In genomic region chr1:88562361-88562760, GRCm38 (mm10) we compare ENCODE assay signal across 9 mouse cellular contexts. TPM values are rescaled to one million over a fixed set of nuclear protein-coding genes. Genes with fewer than 3 reads are reported as not detected.
DNase-seq lines count a peak whose midpoint lies in the region; TF ChIP-seq lines count a peak whose summit lies in the region.
"Had no signal": no experiment of that assay in that cellular context is flagged by ENCODE, and none has a peak within 500 bp of the region (broad histone marks: within the 10 kb centered on the region; RNA-seq: fewer than 3 reads in every experiment).

No protein-coding gene starts in this region.

- H3K27me3 ChIP-seq in kidney, adult 2 months (replicated peaks; ENCODE audit: control insufficient read depth, insufficient read depth, low read length): no peaks in the 10 kb centered on the region
- H3K27me3 ChIP-seq: stomach, embryonic 15.5 days had no signal

- DNase-seq in 3134 (ENCODE audit: extremely low read depth, insufficient read length, low spot score): peak; percentile 48
- DNase-seq in adrenal gland, adult (ENCODE audit: inconsistent age in 2 of 2, low spot score in 1 of 2): peak; percentile 86 to 96
- DNase-seq in gastrocnemius, postnatal 36 days: peak; percentile 69 to 72
- DNase-seq in kidney, adult 2 months: peak; percentile 83
- DNase-seq in left cerebral cortex, postnatal 4 days: peak; percentile 89
- peak; percentile 64 to 82 for DNase-seq in monocyte, adult 2 months (ENCODE audit: low read depth in 1 of 2, low spot score in 2 of 2)
- peak; percentile 84 to 95 for DNase-seq in spleen, postnatal 4 days (ENCODE audit: low spot score in 2 of 2)

- H3K27ac ChIP-seq in cortical plate, adult 2 months (ENCODE audit: insufficient read depth, low read length): no peak overlapping the region
- H3K27ac ChIP-seq in kidney, adult 2 months (ENCODE audit: insufficient read depth, low read depth, low read length): no peak overlapping the region
- H3K27ac ChIP-seq: stomach, embryonic 15.5 days had no signal

- no peaks in the 10 kb centered on the region for H3K4me1 ChIP-seq in cortical plate, adult 2 months (ENCODE audit: control insufficient read depth, insufficient read depth, low read length)
- no peaks in the 10 kb centered on the region for H3K4me1 ChIP-seq in kidney, adult 2 months (ENCODE audit: control insufficient read depth, insufficient read depth, low read length)

- no peak overlapping the region for H3K4me3 ChIP-seq in cortical plate, adult 2 months (ENCODE audit: insufficient read depth, low read length)
- no peak overlapping the region for H3K4me3 ChIP-seq in kidney, adult 2 months (ENCODE audit: insufficient read depth, low read depth, low read length)
- H3K4me3 ChIP-seq: stomach, embryonic 15.5 days had no signal

- no peaks in the 10 kb centered on the region for H3K36me3 ChIP-seq in kidney, adult 2 months (ENCODE audit: control insufficient read depth, insufficient read depth, low read length)
- H3K36me3 ChIP-seq: stomach, embryonic 15.5 days had no signal

- TF ChIP-seq CTCF in cortical plate, adult 2 months (IDR thresholded peaks at IDR 0.05; ENCODE audit: extremely low read depth, insufficient read depth, low read length): peak; percentile 69
- TF ChIP-seq CTCF in kidney, adult 2 months (conservative IDR thresholded peaks at IDR 0.05; ENCODE audit: insufficient read depth, insufficient read length, low read depth, low read length): peak; percentile 89

- WGBS in kidney, adult 2 months: 40% methylated on average over 3 of the region's 3 CpGs

- intact Hi-C loops in gastrocnemius, postnatal 36 days (cut with DNase I): loop anchor here (10.0 kb wide), 1 partner anchor 108 kb away; no protein-coding TSS in a partner anchor
- intact Hi-C loops in left cerebral cortex, postnatal 4 days (cut with DNase I): loop anchor here (5.0 kb wide), 1 partner anchor 145 kb away; no protein-coding TSS in a partner anchor

- TF ChIP-seq POLR2A in cortical plate, adult 2 months (IDR thresholded peaks at IDR 0.05; ENCODE audit: extremely low read depth, insufficient read depth, low read length): no peak
- TF ChIP-seq POLR2A in kidney, adult 2 months (IDR thresholded peaks at IDR 0.05; ENCODE audit: low read depth, low read length): no peak

RNA-seq across cellular contexts. Expression of gene Glrp1, which starts 52.5 kb away (rescaled TPM):
- 0.08 and 0.11 TPM in 2 replicates for polyA plus RNA-seq in cortical plate, adult 2 months (2012; rRNA removed)
- not detected for total RNA-seq in gastrocnemius, postnatal 36 days (2021)
- polyA plus RNA-seq in kidney, adult 2 months (2012; rRNA removed): not detected in 2 replicates
- not detected for total RNA-seq in left cerebral cortex, postnatal 4 days (2021)
- polyA plus RNA-seq: stomach, embryonic 15.5 days had no signal
